In the genomic region with DNA sequence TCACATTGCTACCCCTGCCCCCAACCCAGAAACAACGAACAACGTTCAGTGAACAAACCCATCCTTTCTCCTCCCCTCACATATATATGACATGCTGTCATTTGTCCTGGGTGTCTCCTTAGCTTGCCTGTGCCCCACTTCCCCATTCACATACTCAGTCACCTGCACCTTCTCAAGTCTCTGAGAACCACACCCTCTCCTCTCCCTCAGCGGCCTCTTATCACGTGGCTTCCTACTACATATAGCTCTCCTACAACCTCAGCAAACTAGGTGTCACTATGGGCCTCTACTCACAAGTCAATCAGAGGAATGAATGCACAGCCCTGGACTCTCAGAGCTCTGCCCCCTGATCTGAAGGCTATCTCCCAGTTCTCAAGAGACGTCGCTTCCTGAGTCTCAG, we compare ENCODE assay signal across 18 mouse cellular contexts.
"Had no signal": no experiment of that assay in that cellular context is flagged by ENCODE, and none has a peak within 500 bp of the region (broad histone marks: within the 10 kb centered on the region; RNA-seq: fewer than 3 reads in every experiment).

No protein-coding gene starts in this region.

- DNase-seq: kidney, adult 2 months; kidney, postnatal 25 days; layer of hippocampus, postnatal 36 days; liver, embryonic 13.5 days; lung, adult 2 months; retina, postnatal 1 day; right cerebral cortex, postnatal 25 days; spleen, adult 18-20 months; thymus, adult 18-20 months; thymus, postnatal 36 days had no signal

- H3K9ac ChIP-seq: liver, embryonic 13.5 days; midbrain, embryonic 12.5 days; midbrain, embryonic 15.5 days; neural tube, embryonic 13.5 days; stomach, embryonic 15.5 days had no signal

- H3K9me3 ChIP-seq: liver, embryonic 13.5 days; midbrain, embryonic 12.5 days; midbrain, embryonic 15.5 days; neural tube, embryonic 13.5 days; stomach, embryonic 15.5 days had no signal

- H3K27ac ChIP-seq: kidney, postnatal 0 days; left cerebral cortex, adult 2 months; liver, embryonic 13.5 days; midbrain, embryonic 12.5 days; midbrain, embryonic 15.5 days; neural tube, embryonic 13.5 days; stomach, embryonic 15.5 days had no signal

- H3K4me3 ChIP-seq: left cerebral cortex, adult 2 months; liver, embryonic 13.5 days; midbrain, embryonic 12.5 days; midbrain, embryonic 15.5 days; myocyte; neural tube, embryonic 13.5 days; stomach, embryonic 15.5 days had no signal

- H3K4me1 ChIP-seq: liver, embryonic 13.5 days; midbrain, embryonic 15.5 days; stomach, embryonic 15.5 days had no signal

- ATAC-seq: inflammation-experienced regulatory T-cells, adult 6 months; midbrain, embryonic 15.5 days had no signal

- H3K27me3 ChIP-seq: liver, embryonic 13.5 days; midbrain, embryonic 12.5 days; midbrain, embryonic 15.5 days; neural tube, embryonic 13.5 days; stomach, embryonic 15.5 days had no signal

- H3K36me3 ChIP-seq: liver, embryonic 13.5 days; midbrain, embryonic 12.5 days; midbrain, embryonic 15.5 days; neural tube, embryonic 13.5 days; stomach, embryonic 15.5 days had no signal

- H3K4me2 ChIP-seq: liver, embryonic 13.5 days; midbrain, embryonic 12.5 days; midbrain, embryonic 15.5 days; neural tube, embryonic 13.5 days; stomach, embryonic 15.5 days had no signal
